Mouse (Mus musculus): ENCODE measurements around the gene Acap2.

Acap2 gene

DNA sequence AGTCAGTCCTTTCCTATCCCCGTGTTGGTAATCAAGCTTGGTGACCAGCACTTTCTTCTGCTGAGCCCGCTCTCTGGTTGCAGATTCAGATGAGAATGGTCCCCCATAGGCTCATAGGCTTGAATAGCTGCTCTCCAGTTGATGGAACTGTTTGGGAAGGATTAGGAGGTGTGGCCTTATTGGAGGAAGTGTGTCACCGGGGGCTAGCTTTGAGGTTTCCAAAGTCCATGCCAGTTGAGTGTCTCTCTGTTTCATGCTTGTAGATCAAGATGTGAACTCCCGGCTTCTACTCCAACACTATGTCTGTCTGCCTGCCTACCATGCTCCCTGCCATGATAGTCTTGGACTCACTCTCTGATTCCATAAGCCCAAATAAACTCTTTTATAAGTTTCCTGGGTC is 14.2 kb upstream of the Acap2 start:
- TF ChIP-seq CTCF (conservative IDR thresholded peaks at IDR 0.05; ENCODE audit: low read length), result no peak
- no peak for TF ChIP-seq POU5F1 (IDR thresholded peaks at IDR 0.05; ENCODE audit: borderline replicate concordance, low read length)
- no peak for TF ChIP-seq NANOG (IDR thresholded peaks at IDR 0.05; ENCODE audit: borderline replicate concordance, low read length)
- H3K36me3 ChIP-seq (ENCODE audit: insufficient read depth, low read length), result no peaks in the 10 kb centered on the region
- H3K27me3 ChIP-seq (ENCODE audit: insufficient read depth, low read length), result no peaks in the 10 kb centered on the region
- H3K4me1 ChIP-seq (replicated peaks; ENCODE audit: low read depth, low read length), result peaks cover 4% of the 10 kb centered on the region; the same call in 1 of the 2 replicates
- H3K9me3 ChIP-seq (ENCODE audit: low read length), result peaks cover 37% of the 10 kb centered on the region
- no peak overlapping the region for H3K4me3 ChIP-seq (replicated peaks; ENCODE audit: low read length)

DNA sequence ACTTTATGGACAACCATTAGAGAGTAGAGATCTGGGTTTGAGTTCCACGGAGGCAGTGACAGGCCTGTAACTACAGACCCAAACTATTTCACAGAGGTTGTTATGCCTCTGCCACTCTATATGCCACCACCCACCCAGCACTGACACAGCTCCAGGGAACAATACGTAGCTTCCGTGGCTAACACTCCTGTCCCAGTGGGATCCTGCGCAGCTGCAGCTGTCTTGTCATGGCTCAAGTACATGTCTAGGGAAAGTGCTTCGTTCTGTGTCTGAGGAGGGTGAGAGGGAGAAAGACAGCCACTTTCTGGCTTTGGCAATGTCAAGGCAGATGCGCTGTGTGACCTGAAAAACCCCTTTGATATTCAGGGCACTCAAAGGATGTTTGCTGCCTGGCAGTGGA is 12.4 kb upstream of the Acap2 start:
- H3K4me1 ChIP-seq (replicated peaks; ENCODE audit: low read depth, low read length), result peaks cover 10% of the 10 kb centered on the region; the same call in 1 of the 2 replicates
- no peaks in the 10 kb centered on the region for H3K36me3 ChIP-seq (ENCODE audit: insufficient read depth, low read length)
- TF ChIP-seq NANOG (IDR thresholded peaks at IDR 0.05; ENCODE audit: borderline replicate concordance, low read length) (no peak), POU5F1 (IDR thresholded peaks at IDR 0.05; ENCODE audit: borderline replicate concordance, low read length) (no peak), CTCF (conservative IDR thresholded peaks at IDR 0.05; ENCODE audit: low read length) (no peak)
- H3K27me3 ChIP-seq (ENCODE audit: insufficient read depth, low read length), result 0 out of 2 replicates have a peak, but pooled peaks cover 6% of the 10 kb centered on the region
- peaks cover 29% of the 10 kb centered on the region for H3K9me3 ChIP-seq (ENCODE audit: low read length)
- H3K4me3 ChIP-seq (replicated peaks; ENCODE audit: low read length), result no peak overlapping the region

- 0 out of 2 replicates have a peak, but pooled peaks cover 6% of the 10 kb centered on the region for H3K27me3 ChIP-seq (ENCODE audit: insufficient read depth, low read length)
Observed at GRCm38 (mm10) chr16:31211503-31211902, 10.5 kb upstream of the Acap2 start.

GRCm38 (mm10) chr16:31210453-31210852 is 9.4 kb upstream of the Acap2 start:
- Histone ChIP-seq H3K4me1 (replicated peaks; ENCODE audit: low read depth, low read length) (peaks cover 10% of the 10 kb centered on the region; the same call in 1 of the 2 replicates), H3K36me3 (ENCODE audit: insufficient read depth, low read length) (no peaks in the 10 kb centered on the region), H3K4me3 (replicated peaks; ENCODE audit: low read length) (no peak overlapping the region), H3K9me3 (ENCODE audit: low read length) (peaks cover 6% of the 10 kb centered on the region), H3K27me3 (ENCODE audit: insufficient read depth, low read length) (0 out of 2 replicates have a peak, but pooled peaks cover 6% of the 10 kb centered on the region)
- TF ChIP-seq CTCF (conservative IDR thresholded peaks at IDR 0.05; ENCODE audit: low read length) (no peak), POU5F1 (IDR thresholded peaks at IDR 0.05; ENCODE audit: borderline replicate concordance, low read length) (no peak)

More at GRCm38 (mm10) chr16:31211503-31211902, 10.5 kb upstream of the Acap2 start:
- Histone ChIP-seq H3K9me3 (ENCODE audit: low read length) (peaks cover 12% of the 10 kb centered on the region), H3K36me3 (ENCODE audit: insufficient read depth, low read length) (no peaks in the 10 kb centered on the region), H3K4me3 (replicated peaks; ENCODE audit: low read length) (no peak overlapping the region), H3K4me1 (replicated peaks; ENCODE audit: low read depth, low read length) (peaks cover 10% of the 10 kb centered on the region; the same call in 1 of the 2 replicates)
- TF ChIP-seq CTCF (conservative IDR thresholded peaks at IDR 0.05; ENCODE audit: low read length), result no peak
- no peak for TF ChIP-seq NANOG (IDR thresholded peaks at IDR 0.05; ENCODE audit: borderline replicate concordance, low read length)
- no peak for TF ChIP-seq POU5F1 (IDR thresholded peaks at IDR 0.05; ENCODE audit: borderline replicate concordance, low read length)

DNA sequence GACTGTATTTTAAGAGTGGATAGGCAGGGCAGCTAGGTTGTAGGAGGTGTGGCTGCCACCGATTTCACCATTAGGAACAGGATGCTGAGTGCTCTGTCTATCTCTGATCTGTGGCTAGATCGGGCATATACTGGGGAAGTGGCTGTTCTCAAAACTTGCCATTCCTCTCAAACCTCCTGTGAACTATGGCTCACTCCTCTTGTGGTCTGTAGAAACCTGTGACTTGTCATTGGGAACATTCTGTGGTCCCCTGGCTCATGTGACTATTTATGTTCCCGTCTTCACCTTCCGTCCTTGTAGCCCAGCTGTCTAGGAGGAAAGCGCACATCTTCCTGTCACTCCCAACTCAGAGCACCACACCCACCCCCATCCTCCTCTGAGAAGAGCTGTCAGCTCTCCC is 8.9 kb upstream of the Acap2 start:
- Histone ChIP-seq H3K27me3 (ENCODE audit: insufficient read depth, low read length) (0 out of 2 replicates have a peak, but pooled peaks cover 6% of the 10 kb centered on the region), H3K4me1 (replicated peaks; ENCODE audit: low read depth, low read length) (peaks cover 10% of the 10 kb centered on the region; the same call in 1 of the 2 replicates), H3K36me3 (ENCODE audit: insufficient read depth, low read length) (no peaks in the 10 kb centered on the region), H3K4me3 (replicated peaks; ENCODE audit: low read length) (no peak overlapping the region), H3K9me3 (ENCODE audit: low read length) (peaks cover under 1% of the 10 kb centered on the region; the same call in 1 of the 2 replicates)
- no peak for TF ChIP-seq NANOG (IDR thresholded peaks at IDR 0.05; ENCODE audit: borderline replicate concordance, low read length)

- H3K4me1 ChIP-seq (replicated peaks; ENCODE audit: low read depth, low read length), result peaks cover 16% of the 10 kb centered on the region
- H3K4me3 ChIP-seq (replicated peaks; ENCODE audit: low read length), result no peak overlapping the region
- TF ChIP-seq POU5F1 (IDR thresholded peaks at IDR 0.05; ENCODE audit: borderline replicate concordance, low read length) (no peak), NANOG (IDR thresholded peaks at IDR 0.05; ENCODE audit: borderline replicate concordance, low read length) (no peak), CTCF (conservative IDR thresholded peaks at IDR 0.05; ENCODE audit: low read length) (no peak)
- 0 out of 2 replicates have a peak, but pooled peaks cover 6% of the 10 kb centered on the region for H3K27me3 ChIP-seq (ENCODE audit: insufficient read depth, low read length)
- H3K36me3 ChIP-seq (ENCODE audit: insufficient read depth, low read length), result no peaks in the 10 kb centered on the region
- no peaks in the 10 kb centered on the region for H3K9me3 ChIP-seq (ENCODE audit: low read length)
Observed at GRCm38 (mm10) chr16:31205726-31206125, 4.7 kb upstream of the Acap2 start.

DNA sequence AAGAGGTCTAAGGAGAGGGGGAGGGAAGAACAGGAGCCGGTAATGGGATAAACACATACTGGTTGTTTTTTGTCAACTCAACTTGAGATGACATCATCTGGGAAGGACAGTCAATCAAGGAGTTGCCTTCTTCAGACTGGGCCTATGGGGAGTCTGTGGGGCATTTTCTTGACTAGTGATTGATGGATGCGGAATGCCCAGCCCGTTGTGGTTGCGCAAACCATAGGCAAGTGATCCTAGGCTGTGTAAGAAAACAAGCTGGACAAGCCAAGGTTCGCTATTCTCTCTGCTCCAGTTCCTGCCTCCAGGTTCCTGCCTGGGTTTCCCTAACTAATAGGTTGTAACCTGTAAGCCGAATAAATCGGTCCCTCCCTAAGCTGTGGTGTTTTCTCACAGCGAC is 4.1 kb upstream of the Acap2 start:
- TF ChIP-seq POU5F1 (IDR thresholded peaks at IDR 0.05; ENCODE audit: borderline replicate concordance, low read length) (no peak), CTCF (conservative IDR thresholded peaks at IDR 0.05; ENCODE audit: low read length) (no peak), NANOG (IDR thresholded peaks at IDR 0.05; ENCODE audit: borderline replicate concordance, low read length) (no peak)
- Histone ChIP-seq H3K36me3 (ENCODE audit: insufficient read depth, low read length) (no peaks in the 10 kb centered on the region), H3K4me1 (replicated peaks; ENCODE audit: low read depth, low read length) (peaks cover 12% of the 10 kb centered on the region), H3K27me3 (ENCODE audit: insufficient read depth, low read length) (0 out of 2 replicates have a peak, but pooled peaks cover 6% of the 10 kb centered on the region), H3K9me3 (ENCODE audit: low read length) (no peaks in the 10 kb centered on the region), H3K4me3 (replicated peaks; ENCODE audit: low read length) (no peak overlapping the region)

GRCm38 (mm10) chr16:31204216-31204615 is 3.2 kb upstream of the Acap2 start:
- TF ChIP-seq POU5F1 (IDR thresholded peaks at IDR 0.05; ENCODE audit: borderline replicate concordance, low read length) (no peak), CTCF (conservative IDR thresholded peaks at IDR 0.05; ENCODE audit: low read length) (no peak), NANOG (IDR thresholded peaks at IDR 0.05; ENCODE audit: borderline replicate concordance, low read length) (no peak)
- no peaks in the 10 kb centered on the region for H3K36me3 ChIP-seq (ENCODE audit: insufficient read depth, low read length)
- no peaks in the 10 kb centered on the region for H3K9me3 ChIP-seq (ENCODE audit: low read length)
- H3K4me3 ChIP-seq (replicated peaks; ENCODE audit: low read length), result no peak overlapping the region
- H3K4me1 ChIP-seq (replicated peaks; ENCODE audit: low read depth, low read length), result peaks cover 16% of the 10 kb centered on the region
- H3K27me3 ChIP-seq (ENCODE audit: insufficient read depth, low read length), result peaks cover 6% of the 10 kb centered on the region; the same call in 1 of the 2 replicates

DNA sequence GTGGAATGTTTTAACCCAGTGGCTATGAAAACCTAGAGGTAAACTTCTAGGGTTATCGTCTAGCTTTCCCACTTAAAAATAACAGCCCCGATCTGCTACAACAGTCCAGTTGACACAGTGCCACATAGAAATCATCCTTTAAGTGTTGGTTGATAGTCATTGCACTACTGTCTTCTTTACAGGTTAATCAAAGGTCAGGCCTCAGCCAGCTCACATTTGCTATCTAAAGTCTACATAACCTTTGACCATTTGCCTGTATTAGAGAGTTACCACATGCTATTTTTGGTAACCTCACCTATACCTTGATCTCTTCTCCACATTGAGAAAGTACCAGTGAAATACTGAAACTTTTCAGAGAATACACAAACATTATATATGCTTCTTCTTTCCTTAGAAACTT is 659 bp upstream of the Acap2 start:
- no peaks in the 10 kb centered on the region; the same call in 1 of the 2 replicates for H3K27me3 ChIP-seq (ENCODE audit: insufficient read depth, low read length)
- no peaks in the 10 kb centered on the region for H3K36me3 ChIP-seq (ENCODE audit: insufficient read depth, low read length)
- TF ChIP-seq POU5F1 (IDR thresholded peaks at IDR 0.05; ENCODE audit: borderline replicate concordance, low read length), result no peak
- TF ChIP-seq NANOG (IDR thresholded peaks at IDR 0.05; ENCODE audit: borderline replicate concordance, low read length), result no peak
- no peak for TF ChIP-seq CTCF (conservative IDR thresholded peaks at IDR 0.05; ENCODE audit: low read length)
- H3K4me3 ChIP-seq (replicated peaks; ENCODE audit: low read length), result no peak overlapping the region
- no peaks in the 10 kb centered on the region for H3K9me3 ChIP-seq (ENCODE audit: low read length)
- H3K4me1 ChIP-seq (replicated peaks; ENCODE audit: low read depth, low read length), result peaks cover 26% of the 10 kb centered on the region

All from E14TG2a.4 (cell line).